Mouse (Mus musculus) limb, embryonic 15.5 days (tissue): Measurements from ENCODE around the gene Hsf2bp. TPM values are rescaled to one million over a fixed set of nuclear protein-coding genes. Genes with fewer than 3 reads are reported as not detected.

Source experiments
- ATAC-seq: fragments of 200-750 bp; cut with Nextera tagmentation; 2 replicates; pipeline ENCODE4 v1.8.0; 2017; ENCODE audit warnings: low read depth, moderate TSS enrichment; ENCODE audit not compliant: insufficient number of reproducible peaks, low FRiP score, low TSS enrichment
- H3K27ac ChIP-seq: fragments of 300-500 bp; sonication (generic); 2 replicates; pipeline ENCODE4 v1.5.1; 2015; ENCODE audit warnings: moderate library complexity, mild to moderate bottlenecking, inconsistent platforms
- H3K27me3 ChIP-seq: fragments of 300-500 bp; sonication (generic); 2 replicates; pipeline ENCODE4 v1.6.1; 2015; ENCODE audit warnings: inconsistent platforms
- H3K36me3 ChIP-seq: fragments of 300-500 bp; sonication (generic); 2 replicates; pipeline ENCODE4 v1.6.1; 2015; ENCODE audit warnings: inconsistent platforms
- H3K4me1 ChIP-seq: fragments of 300-500 bp; sonication (generic); 2 replicates; pipeline ENCODE4 v1.6.1; 2015; ENCODE audit warnings: inconsistent platforms
- H3K4me2 ChIP-seq: fragments of 300-500 bp; sonication (generic); 2 replicates; pipeline ENCODE4 v1.6.1; 2015; ENCODE audit warnings: mild to moderate bottlenecking, inconsistent platforms
- H3K4me3 ChIP-seq: fragments of 300-500 bp; sonication (generic); 2 replicates; pipeline ENCODE4 v1.5.1; 2015; ENCODE audit warnings: mild to moderate bottlenecking, inconsistent platforms
- H3K9ac ChIP-seq: fragments of 300-500 bp; sonication (generic); 2 replicates; pipeline ENCODE4 v1.6.1; 2015; ENCODE audit warnings: inconsistent platforms
- H3K9me3 ChIP-seq: fragments of 300-500 bp; sonication (generic); 2 replicates; pipeline ENCODE4 v1.6.1; 2016; ENCODE audit warnings: inconsistent platforms
- WGBS: fragments of 180-500 bp; shearing (Covaris S2); methylation state at CpG from one replicate; pipeline ENCODE4 v1.1.7; 2015; 5-methylcytosine and 5-hydroxymethylcytosine counted together
- polyA plus RNA-seq: library from polyadenylated mRNA; unstranded; fragments of >200 nt; fragmentation: Nextera tagmentation; extraction: Ambion mirVana; gene quantifications from 2 replicates; pipeline ENCODE4 v1.2.1, GENCODE M21; 2015

The Hsf2bp gene
- polyA plus RNA-seq, 1 experiment from 2014 or later = 0.99 TPM

DNA sequence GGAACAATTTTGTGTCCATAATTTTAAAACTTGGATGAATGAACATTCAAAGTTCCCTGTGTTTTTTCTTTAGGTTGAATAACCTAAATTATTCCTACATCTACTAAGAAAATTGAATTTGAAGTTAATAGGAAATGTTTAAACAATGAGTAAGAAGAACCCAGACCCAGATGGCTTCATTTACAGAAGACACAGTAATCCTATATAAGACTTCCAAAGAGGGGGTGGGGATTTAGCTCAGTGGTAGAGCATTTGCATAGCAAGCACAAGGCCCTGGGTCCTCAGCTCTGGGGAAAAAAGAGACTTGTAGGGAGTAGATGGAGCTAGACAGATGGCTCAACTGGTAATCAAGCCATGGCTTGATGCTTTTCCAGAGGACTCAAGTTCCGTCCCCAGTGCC lies 87.1 kb downstream of the Hsf2bp start:
- Histone ChIP-seq H3K36me3 (no peaks in the 10 kb centered on the region), H3K4me3 (no peak overlapping the region), H3K27me3 (no peaks in the 10 kb centered on the region), H3K27ac (no peak overlapping the region), H3K9ac (no peak overlapping the region), H3K4me1 (0 out of 2 replicates have a peak, but pooled peaks cover 3% of the 10 kb centered on the region), H3K4me2 (no peak overlapping the region), H3K9me3 (no peaks in the 10 kb centered on the region)
- WGBS = 89% methylated on average over 1 of the region's 1 CpGs
- ATAC-seq = no peak

- no peaks in the 10 kb centered on the region for H3K36me3 ChIP-seq
- H3K4me3 ChIP-seq = no peak overlapping the region
- no peaks in the 10 kb centered on the region for H3K27me3 ChIP-seq
- no peak overlapping the region for H3K4me2 ChIP-seq
- H3K4me1 ChIP-seq = peaks cover 13% of the 10 kb centered on the region
- H3K9ac ChIP-seq = no peak overlapping the region
- H3K27ac ChIP-seq = no peak overlapping the region
- WGBS = 91% methylated on average over 9 of the region's 9 CpGs
- ATAC-seq = no peak
- no peaks in the 10 kb centered on the region for H3K9me3 ChIP-seq
These were observed 89.7 kb downstream of the Hsf2bp start for GRCm38 (mm10) chr17:31946436-31946835.

DNA sequence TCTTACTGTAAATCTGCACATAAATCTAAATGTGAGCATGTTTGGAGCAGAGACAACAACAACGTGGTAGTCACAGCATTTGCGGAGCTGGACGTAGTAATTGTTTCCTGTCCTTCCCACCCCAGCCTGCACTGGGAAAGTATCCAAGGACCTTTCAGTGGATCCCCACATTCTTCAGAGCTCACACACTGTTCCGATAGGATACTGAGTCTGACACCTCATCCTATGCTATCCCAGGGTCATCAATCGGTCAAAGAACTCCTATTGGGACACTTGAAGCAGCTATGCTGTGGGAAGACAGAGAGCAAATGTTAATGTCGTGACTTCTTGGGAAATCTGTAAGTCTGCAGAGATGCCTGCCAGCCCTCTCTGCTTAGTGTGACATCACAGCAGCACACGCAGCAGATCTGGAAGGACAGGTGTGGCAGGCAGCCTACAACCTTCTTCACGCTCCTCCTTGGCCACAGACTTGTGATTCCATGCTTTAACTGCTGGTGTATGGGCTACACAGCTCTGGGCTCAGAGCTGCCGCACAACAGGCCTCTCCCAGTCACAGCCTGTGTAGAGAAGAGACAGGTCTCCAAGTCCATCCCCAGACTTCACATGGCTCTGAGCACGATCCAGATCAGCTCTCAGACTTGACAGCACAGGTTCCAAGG lies 92.1 kb downstream of the Hsf2bp start:
- H3K4me2 ChIP-seq = no peak overlapping the region
- H3K9ac ChIP-seq = no peak overlapping the region
- WGBS = 44% methylated on average over 10 of the region's 10 CpGs
- peak; percentile 56 for ATAC-seq
- H3K27me3 ChIP-seq = no peaks in the 10 kb centered on the region
- no peak overlapping the region for H3K4me3 ChIP-seq
- H3K9me3 ChIP-seq = no peaks in the 10 kb centered on the region
- H3K4me1 ChIP-seq = peaks cover 27% of the 10 kb centered on the region
- peak overlapping the region; percentile 40; the same call in 1 of the 2 replicates for H3K27ac ChIP-seq
- H3K36me3 ChIP-seq = no peaks in the 10 kb centered on the region

DNA sequence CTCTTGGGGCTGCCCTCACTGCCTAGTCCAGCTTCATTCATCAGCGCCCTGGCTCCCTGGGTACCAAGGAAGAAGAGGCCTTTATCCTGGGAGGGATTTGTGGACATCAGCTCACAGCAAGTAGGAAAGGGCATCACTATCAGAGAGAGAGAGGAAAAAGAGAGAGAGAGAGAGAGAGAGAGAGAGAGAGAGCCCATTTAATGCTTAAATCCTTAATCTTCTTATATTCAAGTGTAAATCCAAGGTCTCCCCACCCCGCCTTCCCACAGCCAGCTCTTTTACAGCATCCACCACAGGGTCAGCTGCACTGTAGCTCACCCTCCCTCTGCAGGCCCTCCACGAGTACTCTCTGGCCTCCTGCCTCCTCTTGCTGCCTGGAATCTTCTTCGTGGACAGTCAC lies 94.5 kb downstream of the Hsf2bp start:
- H3K4me1 ChIP-seq = peaks cover 39% of the 10 kb centered on the region
- no peak for ATAC-seq
- H3K4me3 ChIP-seq = no peak overlapping the region
- H3K27ac ChIP-seq = peak overlapping the region; percentile 33; the same call in 1 of the 2 replicates
- no peaks in the 10 kb centered on the region for H3K27me3 ChIP-seq
- WGBS = 52% methylated on average over 4 of the region's 4 CpGs
- H3K9ac ChIP-seq = no peak overlapping the region
- H3K36me3 ChIP-seq = no peaks in the 10 kb centered on the region
- H3K9me3 ChIP-seq = no peaks in the 10 kb centered on the region
- no peak overlapping the region for H3K4me2 ChIP-seq

- no peak for ATAC-seq
- Histone ChIP-seq H3K9ac (no peak overlapping the region), H3K27me3 (no peaks in the 10 kb centered on the region), H3K4me1 (peaks cover 41% of the 10 kb centered on the region), H3K9me3 (no peaks in the 10 kb centered on the region), H3K4me2 (no peak overlapping the region), H3K4me3 (no peak overlapping the region), H3K27ac (no peak overlapping the region), H3K36me3 (no peaks in the 10 kb centered on the region)
- WGBS = 84% methylated on average over 4 of the region's 4 CpGs
These were observed 95.5 kb downstream of the Hsf2bp start for GRCm38 (mm10) chr17:31940607-31941006.

DNA sequence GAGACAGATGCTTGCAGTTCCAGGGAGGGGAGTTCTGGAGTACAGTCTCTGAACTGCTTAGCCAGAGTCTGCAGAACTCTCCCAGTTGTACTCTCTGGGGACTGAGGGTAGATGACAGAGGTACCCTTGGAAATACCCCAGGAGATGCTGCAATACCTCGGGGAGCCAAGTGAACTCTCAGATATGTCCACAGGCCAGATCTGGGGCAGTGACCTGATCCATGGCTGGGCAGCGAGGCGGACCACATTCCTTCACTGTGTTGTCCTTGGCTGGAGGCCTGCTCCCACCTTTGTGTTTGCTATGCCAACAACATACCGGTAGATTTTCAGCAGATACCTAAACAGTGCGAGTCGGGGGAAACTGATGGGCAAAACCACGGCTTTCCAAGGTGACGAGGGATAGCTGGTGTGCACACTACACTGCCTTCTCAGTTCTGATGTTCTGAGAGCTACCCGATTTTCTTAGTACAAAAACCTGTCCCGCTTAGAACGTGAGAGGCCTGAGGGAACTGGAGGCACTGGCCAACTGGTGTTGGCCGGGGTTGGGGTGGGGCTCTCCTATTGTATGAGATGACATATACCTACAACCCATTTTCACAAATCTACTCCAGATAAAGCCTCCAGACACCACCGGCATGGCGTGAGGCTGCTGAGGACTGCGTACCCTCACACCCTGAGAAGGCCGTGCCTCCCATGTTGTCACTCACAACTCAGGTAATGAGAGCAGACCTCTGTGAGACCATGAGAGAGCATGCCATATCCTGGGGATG lies 96.7 kb downstream of the Hsf2bp start:
- Histone ChIP-seq H3K4me1 (peaks cover 48% of the 10 kb centered on the region), H3K36me3 (no peaks in the 10 kb centered on the region), H3K4me3 (no peak overlapping the region), H3K4me2 (no peak overlapping the region), H3K9me3 (no peaks in the 10 kb centered on the region), H3K27ac (no peak overlapping the region), H3K9ac (no peak overlapping the region), H3K27me3 (no peaks in the 10 kb centered on the region)
- 83% methylated on average over 16 of the region's 16 CpGs for WGBS
- no peak for ATAC-seq

- Histone ChIP-seq H3K4me3 (no peak overlapping the region), H3K9ac (no peak overlapping the region), H3K36me3 (no peaks in the 10 kb centered on the region), H3K4me2 (no peak overlapping the region), H3K27ac (no peak overlapping the region), H3K4me1 (peaks cover 41% of the 10 kb centered on the region), H3K9me3 (no peaks in the 10 kb centered on the region), H3K27me3 (no peaks in the 10 kb centered on the region)
- no peak for ATAC-seq
- 75% methylated on average over 12 of the region's 12 CpGs for WGBS
These were observed 97.4 kb downstream of the Hsf2bp start for GRCm38 (mm10) chr17:31938539-31939260.

- Histone ChIP-seq H3K9ac (no peak overlapping the region), H3K4me1 (peaks cover 39% of the 10 kb centered on the region), H3K9me3 (no peaks in the 10 kb centered on the region), H3K27ac (peak overlapping the region; percentile 17; the same call in 1 of the 2 replicates), H3K36me3 (no peaks in the 10 kb centered on the region), H3K4me3 (no peak overlapping the region), H3K4me2 (no peak overlapping the region), H3K27me3 (no peaks in the 10 kb centered on the region)
- 30% methylated on average over 3 of the region's 3 CpGs for WGBS
- ATAC-seq = no peak
These were observed 99.0 kb downstream of the Hsf2bp start for GRCm38 (mm10) chr17:31937141-31937554.

- Histone ChIP-seq H3K4me3 (no peak overlapping the region), H3K27ac (no peak overlapping the region), H3K36me3 (no peaks in the 10 kb centered on the region), H3K27me3 (no peaks in the 10 kb centered on the region), H3K9ac (no peak overlapping the region), H3K4me2 (no peak overlapping the region), H3K9me3 (no peaks in the 10 kb centered on the region), H3K4me1 (peaks cover 38% of the 10 kb centered on the region)
- no peak for ATAC-seq
- 52% methylated on average over 3 of the region's 3 CpGs for WGBS
These were observed 100.3 kb downstream of the Hsf2bp start for GRCm38 (mm10) chr17:31935841-31936240.

- H3K27ac ChIP-seq = no peak overlapping the region
- H3K27me3 ChIP-seq = no peaks in the 10 kb centered on the region
- H3K9me3 ChIP-seq = no peaks in the 10 kb centered on the region
- no peaks in the 10 kb centered on the region for H3K36me3 ChIP-seq
- no peak overlapping the region for H3K9ac ChIP-seq
- ATAC-seq = no peak
- H3K4me1 ChIP-seq = peaks cover 33% of the 10 kb centered on the region
- no peak overlapping the region for H3K4me3 ChIP-seq
- no peak overlapping the region for H3K4me2 ChIP-seq
- 46% methylated on average over 6 of the region's 6 CpGs for WGBS
These were observed 100.9 kb downstream of the Hsf2bp start for GRCm38 (mm10) chr17:31935091-31935830.

GRCm38 (mm10) chr17:31933956-31934355 lies 102.2 kb downstream of the Hsf2bp start:
- no peak overlapping the region for H3K4me2 ChIP-seq
- ATAC-seq = no peak
- H3K9ac ChIP-seq = no peak overlapping the region
- no peak overlapping the region for H3K4me3 ChIP-seq
- peaks cover 30% of the 10 kb centered on the region for H3K4me1 ChIP-seq
- H3K27ac ChIP-seq = no peak overlapping the region
- no peaks in the 10 kb centered on the region for H3K27me3 ChIP-seq
- no peaks in the 10 kb centered on the region for H3K36me3 ChIP-seq
- no peaks in the 10 kb centered on the region for H3K9me3 ChIP-seq
- WGBS = 56% methylated on average over 1 of the region's 1 CpGs
